Mouse (Mus musculus) thymus, adult 2 months (tissue): ENCODE data around the gene Cpsf4.

ENCODE experiments used
- CTCF ChIP-seq: fragments of 200-500 bp; IDR thresholded peaks from 2 replicates; pipeline ENCODE4 v1.5.1; 2012; ENCODE audit warnings: mild to moderate bottlenecking, control low read depth, low read length, moderate library complexity, borderline replicate concordance; ENCODE audit not compliant: control insufficient read depth, poor library complexity, insufficient read depth; ENCODE audit errors: extremely low read depth
- POLR2A ChIP-seq: fragments of 200-500 bp; IDR thresholded peaks from 2 replicates; pipeline ENCODE4 v1.6.1; 2012; ENCODE audit warnings: mild to moderate bottlenecking, low read length, control low read depth, moderate library complexity; ENCODE audit not compliant: control insufficient read depth, poor library complexity, insufficient read depth; ENCODE audit errors: extremely low read depth

GRCm38 (mm10) chr5:145205041-145205440 is 38.0 kb downstream of the Cpsf4 start:
- TF ChIP-seq POLR2A (no peak), CTCF (no peak)
